Mouse (Mus musculus) cerebellum, adult 2 months (tissue): ENCODE measurements at regions not wholly inside any gene's neighbourhood (a gene's known extent, or its start where the extent isn't known, plus 50 kb on each side); places are given as distances from the start of the nearest gene placed in this dataset.

ENCODE experiments used
- CTCF ChIP-seq: fragments of 200-500 bp; IDR thresholded peaks from 2 replicates; pipeline ENCODE4 v1.5.1; 2011; ENCODE audit warnings: low read depth, mild to moderate bottlenecking, control low read depth, low read length, moderate library complexity, borderline replicate concordance; ENCODE audit not compliant: insufficient read depth
- POLR2A ChIP-seq: fragments of 200-500 bp; IDR thresholded peaks from 2 replicates; pipeline ENCODE4 v1.6.1; 2011; ENCODE audit warnings: low read length, control low read depth, borderline replicate concordance; ENCODE audit not compliant: insufficient read depth

GRCm38 (mm10) chr9:72183925-72184324 is 72.3 kb upstream of the Tcf12 start:
- TF ChIP-seq CTCF (no peak), POLR2A (no peak)
